Comparison of ENCODE assay signal across 35 mouse cellular contexts in the genomic region with DNA sequence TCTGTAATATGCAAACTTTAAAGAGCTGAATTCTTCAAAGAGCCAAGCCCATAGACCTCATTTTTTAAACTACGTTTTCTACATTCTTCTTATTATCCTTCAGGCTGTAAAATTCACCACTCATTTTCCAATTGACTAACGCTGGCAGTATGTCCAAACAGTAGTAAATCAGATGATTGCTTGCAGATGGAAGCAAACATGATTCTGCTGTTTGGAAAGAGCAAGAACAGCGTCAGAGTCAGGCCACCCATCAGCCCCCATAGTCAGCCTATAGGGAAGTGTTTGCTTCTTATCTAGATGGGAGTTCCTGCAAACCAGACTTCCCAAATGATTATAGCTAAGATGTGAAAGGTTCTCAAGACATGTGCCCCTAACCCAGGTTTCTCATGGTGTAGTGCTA. TPM values are rescaled to one million over a fixed set of nuclear protein-coding genes. Genes with fewer than 3 reads are reported as not detected.
DNase-seq lines count a peak whose midpoint lies in the region; ATAC-seq lines count a peak whose summit lies in the region.
"Had no signal": no experiment of that assay in that cellular context is flagged by ENCODE, and none has a peak within 500 bp of the region (broad histone marks: within the 10 kb centered on the region; RNA-seq: fewer than 3 reads in every experiment).

No protein-coding gene starts in this region.

- H3K4me2 ChIP-seq in kidney, embryonic 14.5 days (replicated peaks; ENCODE audit: low read depth, low read length): no peak overlapping the region
- H3K4me2 ChIP-seq in embryonic facial prominence, embryonic 13.5 days: peak overlapping the region; percentile 9; the same call in 1 of the 2 replicates
- H3K4me2 ChIP-seq in liver, embryonic 11.5 days: no peak overlapping the region
- H3K4me2 ChIP-seq: embryonic facial prominence, embryonic 15.5 days; forebrain, embryonic 13.5 days; hindbrain, embryonic 13.5 days; liver, embryonic 13.5 days; lung, embryonic 15.5 days; midbrain, embryonic 11.5 days; neural tube, embryonic 12.5 days had no signal

- no peaks in the 10 kb centered on the region for H3K27me3 ChIP-seq in kidney, embryonic 14.5 days (ENCODE audit: control insufficient read depth, insufficient read depth, low read length)
- H3K27me3 ChIP-seq in embryonic facial prominence, embryonic 13.5 days: peaks cover 24% of the 10 kb centered on the region
- H3K27me3 ChIP-seq in liver, embryonic 11.5 days (replicated peaks; ENCODE audit: control insufficient read depth, insufficient read depth, low read length): no peaks in the 10 kb centered on the region
- H3K27me3 ChIP-seq: CH12.LX; forebrain, embryonic 13.5 days; hindbrain, embryonic 13.5 days; liver, embryonic 13.5 days; lung, embryonic 15.5 days; neural tube, embryonic 12.5 days had no signal

- H3K9ac ChIP-seq in kidney, embryonic 14.5 days (ENCODE audit: low read depth, low read length): no peak overlapping the region
- no peak overlapping the region for H3K9ac ChIP-seq in embryonic facial prominence, embryonic 13.5 days
- H3K9ac ChIP-seq in liver, embryonic 11.5 days (ENCODE audit: low read depth, low read length): no peak overlapping the region
- H3K9ac ChIP-seq: embryonic facial prominence, embryonic 15.5 days; forebrain, embryonic 13.5 days; hindbrain, embryonic 13.5 days; liver, embryonic 13.5 days; lung, embryonic 15.5 days; neural tube, embryonic 12.5 days had no signal

- no peaks in the 10 kb centered on the region for H3K4me1 ChIP-seq in kidney, embryonic 14.5 days (ENCODE audit: control insufficient read depth, insufficient read depth, low read length)
- H3K4me1 ChIP-seq in embryonic facial prominence, embryonic 13.5 days: peaks cover 15% of the 10 kb centered on the region
- no peaks in the 10 kb centered on the region for H3K4me1 ChIP-seq in liver, embryonic 11.5 days (replicated peaks; ENCODE audit: control insufficient read depth, insufficient read depth, low read length)
- H3K4me1 ChIP-seq: forebrain, embryonic 13.5 days; hindbrain, embryonic 13.5 days; liver, embryonic 13.5 days; lung, embryonic 15.5 days; neural tube, embryonic 12.5 days had no signal

- H3K9me3 ChIP-seq in kidney, embryonic 14.5 days (ENCODE audit: control insufficient read depth, low read length): no peaks in the 10 kb centered on the region
- no peaks in the 10 kb centered on the region for H3K9me3 ChIP-seq in embryonic facial prominence, embryonic 13.5 days
- no peaks in the 10 kb centered on the region for H3K9me3 ChIP-seq in liver, embryonic 11.5 days (ENCODE audit: control insufficient read depth, low read length)
- H3K9me3 ChIP-seq: embryonic facial prominence, embryonic 15.5 days; forebrain, embryonic 13.5 days; heart, embryonic 10.5 days; hindbrain, embryonic 13.5 days; liver, embryonic 13.5 days; lung, embryonic 15.5 days; neural tube, embryonic 12.5 days had no signal

- H3K27ac ChIP-seq in kidney, embryonic 14.5 days (ENCODE audit: low read depth, low read length): no peak overlapping the region
- H3K27ac ChIP-seq in embryonic facial prominence, embryonic 13.5 days: no peak overlapping the region
- H3K27ac ChIP-seq in liver, embryonic 11.5 days (ENCODE audit: low read depth, low read length): no peak overlapping the region
- H3K27ac ChIP-seq: embryonic facial prominence, embryonic 15.5 days; forebrain, embryonic 13.5 days; heart, embryonic 10.5 days; hindbrain, embryonic 13.5 days; liver, embryonic 13.5 days; lung, embryonic 15.5 days; neural tube, embryonic 12.5 days; stomach, postnatal 0 days had no signal

- no peak for ATAC-seq in kidney, embryonic 14.5 days (ENCODE audit: low FRiP score, low TSS enrichment)
- no peak for ATAC-seq in embryonic facial prominence, embryonic 13.5 days (ENCODE audit: insufficient number of reproducible peaks, insufficient read depth, low FRiP score, low TSS enrichment, low read depth)
- no peak for ATAC-seq in liver, embryonic 11.5 days (replicated peaks; ENCODE audit: low FRiP score)
- ATAC-seq: forebrain, embryonic 13.5 days had no signal

- H3K36me3 ChIP-seq in kidney, embryonic 14.5 days (ENCODE audit: control insufficient read depth, insufficient read depth, low read length): no peaks in the 10 kb centered on the region
- H3K36me3 ChIP-seq in embryonic facial prominence, embryonic 13.5 days: no peaks in the 10 kb centered on the region
- H3K36me3 ChIP-seq in liver, embryonic 11.5 days (ENCODE audit: control insufficient read depth, insufficient read depth, low read length): no peaks in the 10 kb centered on the region
- H3K36me3 ChIP-seq: embryonic facial prominence, embryonic 15.5 days; heart, embryonic 10.5 days; hindbrain, embryonic 13.5 days; liver, embryonic 13.5 days; lung, embryonic 15.5 days; neural tube, embryonic 12.5 days had no signal

- intact Hi-C loops in heart, postnatal 10 days (cut with DNase I): no loop called here

- peak; percentile 26 for DNase-seq in embryo, embryonic 10.5 days (ENCODE audit: low spot score)
- DNase-seq in embryo, embryonic 10 days (ENCODE audit: low spot score): no peak
- peak; percentile 9 to 31 for DNase-seq in kidney, postnatal 4 days
- DNase-seq in large intestine, adult 2 months (ENCODE audit: low read depth, low spot score): peak; percentile 1
- DNase-seq in heart, postnatal 10 days: no peak
- no peak for DNase-seq in liver, embryonic 11.5 days (ENCODE audit: low spot score)
- DNase-seq: adrenal gland, postnatal 10 days; cerebellum, adult 8-10 months; gastrocnemius, postnatal 14 days; heart, adult 11 months; heart, postnatal 4 days; kidney, adult 2 months; kidney, postnatal 36 days; layer of hippocampus, postnatal 36 days; liver, embryonic 13.5 days; lung, postnatal 36 days; right cerebral cortex, adult 18-20 months; spleen, adult 18-20 months; thymus, adult 18-20 months; thymus, postnatal 25 days had no signal

- no peak overlapping the region for H3K4me3 ChIP-seq in kidney, embryonic 14.5 days (ENCODE audit: low read length)
- H3K4me3 ChIP-seq in embryonic facial prominence, embryonic 13.5 days: no peak overlapping the region
- H3K4me3 ChIP-seq in liver, embryonic 11.5 days (ENCODE audit: low read depth, low read length): no peak overlapping the region
- H3K4me3 ChIP-seq: embryonic facial prominence, embryonic 15.5 days; forebrain, embryonic 13.5 days; heart, embryonic 10.5 days; hindbrain, embryonic 13.5 days; liver, embryonic 13.5 days; lung, embryonic 15.5 days; myocyte; neural tube, embryonic 12.5 days had no signal

- 22% methylated on average over 3 of the region's 3 CpGs for WGBS in kidney, embryonic 14.5 days
- WGBS in embryonic facial prominence, embryonic 13.5 days: 6% methylated on average over 3 of the region's 3 CpGs
- WGBS in large intestine, adult 2 months: 9% methylated on average over 3 of the region's 3 CpGs
- 38% methylated on average over 3 of the region's 3 CpGs for WGBS in liver, embryonic 11.5 days

RNA-seq across cellular contexts. Expression of a gene that starts 13.1 kb away (rescaled TPM):
- polyA plus RNA-seq in kidney, embryonic 14.5 days (2014; fragmentation: Nextera tagmentation; extraction: Ambion mirVana): 0.21 and 0.32 TPM in 2 replicates
- polyA plus RNA-seq in embryonic facial prominence, embryonic 13.5 days (2015; fragmentation: Nextera tagmentation; extraction: Ambion mirVana): 0.14 and 0.62 TPM in 2 replicates
- polyA plus RNA-seq in large intestine, adult 2 months (2012; rRNA removed): 0.04 and 0.05 TPM in 2 replicates
- total RNA-seq in heart, postnatal 10 days (2021): 1 to 10 TPM in 1 of 2 experiments, under 1 TPM in 1; 0.47 to 1.1 TPM
- polyA plus RNA-seq in liver, embryonic 11.5 days (2014; fragmentation: Nextera tagmentation; extraction: Ambion mirVana): not detected in 2 replicates
- total RNA-seq: CH12.LX; ES-E14; megakaryocyte, adult 5-6 weeks had no signal
- polyA plus RNA-seq: C2C12; heart, embryonic 10.5 days; liver, embryonic 13.5 days; lung, embryonic 15.5 days; myocyte had no signal

Comparison
In these comparisons a context has a peak if more than half of its experiments do, and no peak if none do; other contexts are left out.
1. DNase-seq: peak in embryo, embryonic 10.5 days (single experiment), kidney, postnatal 4 days (2 of 2) and large intestine, adult 2 months (single experiment); none in embryo, embryonic 10 days (single experiment), heart, postnatal 10 days (0 of 2) and liver, embryonic 11.5 days (single experiment).